Mouse (Mus musculus) bone marrow macrophage, adult 2 months (primary cell): Measurements from ENCODE around the gene Dnah7a.
"Not testable (repeated sequence)": the region's sequence is repeated elsewhere in the genome, so short reads cannot be mapped to it uniquely, and the experiment has no call there.

ENCODE experiments used
- CTCF ChIP-seq: IDR thresholded peaks from 2 replicates; pipeline ENCODE4 v1.5.1; 2012; ENCODE audit warnings: low read depth, mild to moderate bottlenecking, low read length, moderate library complexity
- POLR2A ChIP-seq: IDR thresholded peaks from 2 replicates; pipeline ENCODE4 v1.6.1; 2012; ENCODE audit warnings: mild to moderate bottlenecking, low read depth, low read length, borderline replicate concordance

GRCm38 (mm10) chr1:53439173-53439572 lies 267.4 kb downstream of the Dnah7a start:
- TF ChIP-seq CTCF, POLR2A: not testable (repeated sequence)
